Comparison of ENCODE assay signal across 30 mouse cellular contexts in genomic region chr19:3589547-3589946, GRCm38 (mm10). TPM values are rescaled to one million over a fixed set of nuclear protein-coding genes. Genes with fewer than 3 reads are reported as not detected.
DNase-seq lines count a peak whose midpoint lies in the region; ATAC-seq lines count a peak whose summit lies in the region.
"Had no signal": no experiment of that assay in that cellular context is flagged by ENCODE, and none has a peak within 500 bp of the region (broad histone marks: within the 10 kb centered on the region; RNA-seq: fewer than 3 reads in every experiment).

No protein-coding gene starts in this region.

- no peaks in the 10 kb centered on the region for H3K27me3 ChIP-seq in liver, embryonic 11.5 days (replicated peaks; ENCODE audit: control insufficient read depth, insufficient read depth, low read length)
- no peaks in the 10 kb centered on the region for H3K27me3 ChIP-seq in liver, embryonic 16.5 days (ENCODE audit: control insufficient read depth, insufficient read depth, low read depth, low read length)
- no peaks in the 10 kb centered on the region for H3K27me3 ChIP-seq in midbrain, embryonic 11.5 days (ENCODE audit: control insufficient read depth, insufficient read depth, low read length)
- H3K27me3 ChIP-seq: embryonic facial prominence, embryonic 15.5 days; forebrain, embryonic 15.5 days; limb, embryonic 13.5 days; neural tube, embryonic 12.5 days had no signal

- peak; percentile 55 for DNase-seq in MEL-GATA-1-ER (ENCODE audit: extremely low read depth, low read depth)
- peak; percentile 60 for DNase-seq in c-Kit-positive CD71-positive TER-119-positive erythroid progenitor cells, embryonic 14.5 days (ENCODE audit: low spot score)
- DNase-seq in liver, embryonic 11.5 days (ENCODE audit: low spot score) = no peak
- no peak for DNase-seq in adrenal gland, postnatal 36 days
- no peak for DNase-seq in midbrain, embryonic 11.5 days (ENCODE audit: low spot score, missing footprints)
- no peak for DNase-seq in ovary, adult 18-20 months (ENCODE audit: low spot score)
- DNase-seq in cerebellum, postnatal 25 days = no peak
- DNase-seq: adrenal gland, postnatal 10 days; B cell, adult 2 months; cerebellum, adult 18-20 months; cerebellum, postnatal 10 days; gastrocnemius, adult 2 months; kidney, adult 9 months; kidney, postnatal 14 days; lung, adult 2 months; lung, postnatal 10 days; right cerebral cortex, postnatal 4 days; thymus, postnatal 14 days had no signal

- H3K36me3 ChIP-seq in liver, embryonic 11.5 days (ENCODE audit: control insufficient read depth, insufficient read depth, low read length) = peaks cover 31% of the 10 kb centered on the region; the same call in 1 of the 2 replicates
- H3K36me3 ChIP-seq in liver, embryonic 16.5 days (ENCODE audit: control insufficient read depth, insufficient read depth) = peaks cover 9% of the 10 kb centered on the region
- peaks cover 6% of the 10 kb centered on the region for H3K36me3 ChIP-seq in midbrain, embryonic 11.5 days (ENCODE audit: control insufficient read depth, insufficient read depth, low read length)

- ATAC-seq in liver, embryonic 11.5 days (replicated peaks; ENCODE audit: low FRiP score) = peak; percentile 90
- ATAC-seq in liver, embryonic 16.5 days (ENCODE audit: low read depth) = peak; percentile 84
- no peak for ATAC-seq in midbrain, embryonic 11.5 days (ENCODE audit: low FRiP score)
- ATAC-seq: forebrain, embryonic 15.5 days; intestine, postnatal 0 days had no signal

- H3K27ac ChIP-seq in liver, embryonic 11.5 days (ENCODE audit: low read depth, low read length) = peak overlapping the region; percentile 74
- H3K27ac ChIP-seq in liver, embryonic 16.5 days (ENCODE audit: low read length) = peak overlapping the region; percentile 55
- H3K27ac ChIP-seq in midbrain, embryonic 11.5 days (ENCODE audit: low read depth, low read length) = no peak overlapping the region
- H3K27ac ChIP-seq: embryonic facial prominence, embryonic 10.5 days; embryonic facial prominence, embryonic 15.5 days; forebrain, embryonic 15.5 days; gastrocnemius, adult 2 months; hindbrain, embryonic 14.5 days; left cerebral cortex, adult 2 months; limb, embryonic 13.5 days; macrophage; midbrain, embryonic 10.5 days; neural tube, embryonic 12.5 days had no signal

- H3K9ac ChIP-seq in liver, embryonic 11.5 days (ENCODE audit: low read depth, low read length) = 0 out of 2 replicates have a peak overlapping the region, but pooled peaks have one; percentile 38
- H3K9ac ChIP-seq in liver, embryonic 16.5 days (ENCODE audit: low read depth, low read length) = peak overlapping the region; percentile 30; the same call in 1 of the 2 replicates
- no peak overlapping the region for H3K9ac ChIP-seq in midbrain, embryonic 11.5 days (ENCODE audit: low read length)
- H3K9ac ChIP-seq: embryonic facial prominence, embryonic 15.5 days; forebrain, embryonic 15.5 days; hindbrain, embryonic 14.5 days; limb, embryonic 13.5 days; neural tube, embryonic 12.5 days had no signal

- no peak overlapping the region for H3K4me3 ChIP-seq in liver, embryonic 11.5 days (ENCODE audit: low read depth, low read length)
- H3K4me3 ChIP-seq in liver, embryonic 16.5 days (ENCODE audit: low read depth, low read length) = no peak overlapping the region
- no peak overlapping the region for H3K4me3 ChIP-seq in midbrain, embryonic 11.5 days (ENCODE audit: low read depth, low read length)
- H3K4me3 ChIP-seq: embryonic facial prominence, embryonic 10.5 days; embryonic facial prominence, embryonic 15.5 days; forebrain, embryonic 15.5 days; gastrocnemius, adult 2 months; left cerebral cortex, adult 2 months; limb, embryonic 13.5 days; midbrain, embryonic 10.5 days; myocyte; neural tube, embryonic 12.5 days had no signal

- H3K4me2 ChIP-seq in liver, embryonic 11.5 days = peak overlapping the region; percentile 31
- no peak overlapping the region for H3K4me2 ChIP-seq in liver, embryonic 16.5 days (ENCODE audit: low read depth, low read length)
- H3K4me2 ChIP-seq in midbrain, embryonic 11.5 days = no peak overlapping the region
- H3K4me2 ChIP-seq: embryonic facial prominence, embryonic 15.5 days; forebrain, embryonic 15.5 days; hindbrain, embryonic 14.5 days; limb, embryonic 13.5 days; neural tube, embryonic 12.5 days had no signal

- no peaks in the 10 kb centered on the region for H3K9me3 ChIP-seq in liver, embryonic 11.5 days (ENCODE audit: control insufficient read depth, low read length)
- H3K9me3 ChIP-seq in liver, embryonic 16.5 days (replicated peaks; ENCODE audit: control insufficient read depth, low read length) = no peaks in the 10 kb centered on the region
- H3K9me3 ChIP-seq in midbrain, embryonic 11.5 days (ENCODE audit: control insufficient read depth, low read length) = no peaks in the 10 kb centered on the region
- H3K9me3 ChIP-seq: embryonic facial prominence, embryonic 10.5 days; embryonic facial prominence, embryonic 15.5 days; forebrain, embryonic 15.5 days; limb, embryonic 13.5 days; midbrain, embryonic 10.5 days; neural tube, embryonic 12.5 days had no signal

- peaks cover 12% of the 10 kb centered on the region for H3K4me1 ChIP-seq in liver, embryonic 11.5 days (replicated peaks; ENCODE audit: control insufficient read depth, insufficient read depth, low read length)
- H3K4me1 ChIP-seq in liver, embryonic 16.5 days (ENCODE audit: control insufficient read depth, low read depth, low read length) = peaks cover 12% of the 10 kb centered on the region
- H3K4me1 ChIP-seq in midbrain, embryonic 11.5 days (ENCODE audit: control insufficient read depth, insufficient read depth, low read length) = no peaks in the 10 kb centered on the region
- H3K4me1 ChIP-seq: embryonic facial prominence, embryonic 10.5 days; embryonic facial prominence, embryonic 15.5 days; forebrain, embryonic 15.5 days; limb, embryonic 13.5 days; midbrain, embryonic 10.5 days; neural tube, embryonic 12.5 days had no signal

- 48% methylated on average over 5 of the region's 5 CpGs for WGBS in liver, embryonic 11.5 days
- 29% methylated on average over 5 of the region's 5 CpGs for WGBS in liver, embryonic 16.5 days (ENCODE audit: insufficient replicate concordance)
- WGBS in midbrain, embryonic 11.5 days = 85% methylated on average over 5 of the region's 5 CpGs

RNA-seq across cellular contexts. Expression of gene Ppp6r3, which starts 14.0 kb away (rescaled TPM):
- 53.9 and 58.9 TPM in 2 replicates for polyA plus RNA-seq in liver, embryonic 11.5 days (2014; fragmentation: Nextera tagmentation; extraction: Ambion mirVana)
- polyA plus RNA-seq in liver, embryonic 16.5 days (2015; fragmentation: Nextera tagmentation; extraction: Ambion mirVana) = 23.9 and 24.6 TPM in 2 replicates
- 10 to 100 TPM; 92.7 to 98.6 TPM for total RNA-seq in adrenal gland, postnatal 36 days (2021)
- polyA plus RNA-seq in midbrain, embryonic 11.5 days (2014; fragmentation: Nextera tagmentation; extraction: Ambion mirVana) = 81.8 and 84.2 TPM in 2 replicates

Comparison
In these comparisons a context has a peak if more than half of its experiments do, and no peak if none do; other contexts are left out.
1. DNase-seq: peak in MEL-GATA-1-ER (single experiment) and c-Kit-positive CD71-positive TER-119-positive erythroid progenitor cells, embryonic 14.5 days (single experiment); none in liver, embryonic 11.5 days (single experiment), adrenal gland, postnatal 36 days (0 of 2), midbrain, embryonic 11.5 days (single experiment), ovary, adult 18-20 months (single experiment) and cerebellum, postnatal 25 days (0 of 2).